Mouse (Mus musculus): ENCODE measurements around the gene Gprc5d.

Gene Gprc5d

GRCm38 (mm10) chr6:135118183-135118582 is at the start of gene Gprc5d:
TSS of gene Gprc5d (minus strand) at chr6:135118283.
- no peak for DNase-seq

- no peak for DNase-seq
Observed at GRCm38 (mm10) chr6:135166712-135167111, 48.6 kb upstream of the Gprc5d start.

- no peak for DNase-seq
Observed at GRCm38 (mm10) chr6:135166262-135166661, 48.2 kb upstream of the Gprc5d start.

GRCm38 (mm10) chr6:135165706-135166105 is 47.6 kb upstream of the Gprc5d start:
- no peak for DNase-seq

GRCm38 (mm10) chr6:135165191-135165590 is 47.1 kb upstream of the Gprc5d start:
- DNase-seq = no peak

- DNase-seq = no peak
Observed at GRCm38 (mm10) chr6:135162861-135163260, 44.8 kb upstream of the Gprc5d start.

- DNase-seq = no peak
Observed at GRCm38 (mm10) chr6:135162311-135162710, 44.2 kb upstream of the Gprc5d start.

GRCm38 (mm10) chr6:135161356-135161755 is 43.3 kb upstream of the Gprc5d start:
- DNase-seq = no peak

- DNase-seq = no peak
Observed at GRCm38 (mm10) chr6:135158509-135158908, 40.4 kb upstream of the Gprc5d start.

- no peak for DNase-seq
Observed at GRCm38 (mm10) chr6:135157496-135157895, 39.4 kb upstream of the Gprc5d start.

GRCm38 (mm10) chr6:135156597-135156996 is 38.5 kb upstream of the Gprc5d start:
- no peak for DNase-seq

GRCm38 (mm10) chr6:135153719-135154118 is 35.6 kb upstream of the Gprc5d start:
- no peak for DNase-seq

- peak; percentile 30 for DNase-seq
Observed at GRCm38 (mm10) chr6:135150311-135150710, 32.2 kb upstream of the Gprc5d start.

GRCm38 (mm10) chr6:135149722-135150121 is 31.6 kb upstream of the Gprc5d start:
- no peak for DNase-seq

GRCm38 (mm10) chr6:135149175-135149574 is 31.1 kb upstream of the Gprc5d start:
- no peak for DNase-seq

- no peak for DNase-seq
Observed at GRCm38 (mm10) chr6:135148506-135148905, 30.4 kb upstream of the Gprc5d start.

- no peak for DNase-seq
Observed at GRCm38 (mm10) chr6:135145976-135146375, 27.9 kb upstream of the Gprc5d start.

GRCm38 (mm10) chr6:135144516-135144915 is 26.4 kb upstream of the Gprc5d start:
- peak; percentile 41 for DNase-seq

- DNase-seq = no peak
Observed at GRCm38 (mm10) chr6:135143151-135143550, 25.1 kb upstream of the Gprc5d start.

- DNase-seq = no peak
Observed at GRCm38 (mm10) chr6:135141451-135142147, 23.5 kb upstream of the Gprc5d start.

- DNase-seq = no peak
Observed at GRCm38 (mm10) chr6:135138746-135139145, 20.7 kb upstream of the Gprc5d start.

GRCm38 (mm10) chr6:135138207-135138606 is 20.1 kb upstream of the Gprc5d start:
- DNase-seq = no peak

GRCm38 (mm10) chr6:135137736-135138135 is 19.7 kb upstream of the Gprc5d start:
- DNase-seq = no peak

- no peak for DNase-seq
Observed at GRCm38 (mm10) chr6:135136439-135137161, 18.5 kb upstream of the Gprc5d start.

Data from right cerebral cortex, postnatal 4 days (tissue).